Mouse (Mus musculus) liver, embryonic 15.5 days (tissue): ENCODE results near the gene Tedc1. TPM values are rescaled to one million over a fixed set of nuclear protein-coding genes. Genes with fewer than 3 reads are reported as not detected.

Experiments
- ATAC-seq: fragments of 200-750 bp; cut with Nextera tagmentation; 2 replicates; pipeline ENCODE4 v1.8.0; 2017; ENCODE audit warnings: moderate number of reproducible peaks, mild to moderate bottlenecking, moderate library complexity; ENCODE audit not compliant: insufficient read depth
- H3K27ac ChIP-seq: fragments of 300-500 bp; sonication (generic); replicated peaks from 2 replicates; pipeline ENCODE4 v1.5.1; 2015; ENCODE audit warnings: mild to moderate bottlenecking, inconsistent platforms
- H3K27me3 ChIP-seq: fragments of 300-500 bp; sonication (generic); 2 replicates; pipeline ENCODE4 v1.6.1; 2015; ENCODE audit warnings: mild to moderate bottlenecking, inconsistent platforms
- H3K36me3 ChIP-seq: fragments of 300-500 bp; sonication (generic); replicated peaks from 2 replicates; pipeline ENCODE4 v1.6.1; 2015; ENCODE audit warnings: moderate library complexity, mild to moderate bottlenecking, inconsistent platforms
- H3K4me1 ChIP-seq: fragments of 300-500 bp; sonication (generic); replicated peaks from 2 replicates; pipeline ENCODE4 v1.6.1; 2015; ENCODE audit warnings: inconsistent platforms
- H3K4me2 ChIP-seq: fragments of 300-500 bp; sonication (generic); 2 replicates; pipeline ENCODE4 v1.6.1; 2015; ENCODE audit warnings: moderate library complexity, mild to moderate bottlenecking, inconsistent platforms
- H3K4me3 ChIP-seq: fragments of 300-500 bp; sonication (generic); replicated peaks from 2 replicates; pipeline ENCODE4 v1.5.1; 2015; ENCODE audit warnings: mild to moderate bottlenecking, inconsistent platforms
- H3K9ac ChIP-seq: fragments of 300-500 bp; sonication (generic); 2 replicates; pipeline ENCODE4 v1.6.1; 2015; ENCODE audit warnings: moderate library complexity, mild to moderate bottlenecking, inconsistent platforms
- H3K9me3 ChIP-seq: fragments of 300-500 bp; sonication (generic); replicated peaks from 2 replicates; pipeline ENCODE4 v1.6.1; 2016; ENCODE audit warnings: inconsistent platforms
- WGBS: fragments of 180-500 bp; shearing (Covaris S2); methylation state at CpG from one replicate; pipeline ENCODE4 v1.1.7; 2015; ENCODE audit warnings: mixed read lengths; ENCODE audit not compliant: insufficient replicate concordance; 5-methylcytosine and 5-hydroxymethylcytosine counted together
- polyA plus RNA-seq: library from polyadenylated mRNA; unstranded; fragments of >200 nt; fragmentation: Nextera tagmentation; extraction: Ambion mirVana; gene quantifications from 2 replicates; pipeline ENCODE4 v1.2.1, GENCODE M21; 2015

Tedc1 gene
- polyA plus RNA-seq: 11.3 and 11.5 TPM in 2 replicates

- Histone ChIP-seq H3K27ac (peak within 1 kb of the TSS; percentile 76), H3K4me2 (peak within 1 kb of the TSS; percentile 95), H3K4me1 (peaks cover 49% of the 10 kb centered on the region), H3K9ac (peak within 1 kb of the TSS; percentile 81), H3K36me3 (0 out of 2 replicates have a peak, but pooled peaks cover 9% of the 10 kb centered on the region), H3K9me3 (no peaks in the 10 kb centered on the region), H3K4me3 (peak within 1 kb of the TSS; percentile 82), H3K27me3 (peaks cover 33% of the 10 kb centered on the region)
- peak; percentile 96 for ATAC-seq
- under 1% methylated on average over 46 of the region's 46 CpGs for WGBS
Observed at GRCm38 (mm10) chr12:113155887-113156539, at the start of gene Tedc1. Gene Tedc1 (plus strand): TSS chr12:113156421.

DNA sequence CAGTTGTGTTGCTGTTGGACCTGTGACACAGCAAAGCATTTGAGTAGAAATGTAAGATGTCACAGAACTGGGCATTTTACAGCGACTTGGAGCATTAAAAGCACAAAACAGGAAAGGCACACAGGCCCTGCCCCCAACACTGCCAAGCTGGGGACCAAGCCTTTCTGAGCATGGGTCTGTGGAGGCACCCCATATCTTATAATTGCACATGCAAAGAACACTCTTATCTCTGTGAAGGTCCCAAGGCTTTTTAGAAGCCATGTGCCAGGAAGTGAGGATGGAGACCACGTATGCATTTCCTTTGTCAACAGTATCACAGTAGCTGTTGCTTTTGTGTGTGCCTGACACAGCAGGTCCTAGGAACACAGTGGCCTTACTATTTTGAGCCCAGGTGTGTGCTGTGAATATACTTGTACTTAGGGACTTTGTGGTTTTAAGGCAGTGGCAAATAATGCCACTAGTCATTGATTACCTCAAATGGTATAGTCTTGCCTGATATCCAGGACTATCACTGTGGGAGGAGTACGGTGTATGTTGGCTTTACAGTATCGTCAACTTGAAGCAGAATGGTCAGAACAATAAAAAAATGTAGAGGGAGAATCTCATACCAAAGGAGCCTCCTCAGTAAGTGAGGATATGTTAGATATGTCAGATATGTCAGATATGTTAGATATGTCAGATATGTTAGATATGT lies 48.6 kb upstream of the Tedc1 start:
- Histone ChIP-seq H3K27ac (peak overlapping the region; percentile 92), H3K9me3 (no peaks in the 10 kb centered on the region), H3K36me3 (no peaks in the 10 kb centered on the region; the same call in 1 of the 2 replicates), H3K4me3 (no peak overlapping the region), H3K4me2 (peak overlapping the region; percentile 57), H3K27me3 (no peaks in the 10 kb centered on the region), H3K9ac (peak overlapping the region; percentile 49), H3K4me1 (peaks cover 84% of the 10 kb centered on the region)
- ATAC-seq: peak; percentile 94
- WGBS: 16% methylated on average over 4 of the region's 4 CpGs

DNA sequence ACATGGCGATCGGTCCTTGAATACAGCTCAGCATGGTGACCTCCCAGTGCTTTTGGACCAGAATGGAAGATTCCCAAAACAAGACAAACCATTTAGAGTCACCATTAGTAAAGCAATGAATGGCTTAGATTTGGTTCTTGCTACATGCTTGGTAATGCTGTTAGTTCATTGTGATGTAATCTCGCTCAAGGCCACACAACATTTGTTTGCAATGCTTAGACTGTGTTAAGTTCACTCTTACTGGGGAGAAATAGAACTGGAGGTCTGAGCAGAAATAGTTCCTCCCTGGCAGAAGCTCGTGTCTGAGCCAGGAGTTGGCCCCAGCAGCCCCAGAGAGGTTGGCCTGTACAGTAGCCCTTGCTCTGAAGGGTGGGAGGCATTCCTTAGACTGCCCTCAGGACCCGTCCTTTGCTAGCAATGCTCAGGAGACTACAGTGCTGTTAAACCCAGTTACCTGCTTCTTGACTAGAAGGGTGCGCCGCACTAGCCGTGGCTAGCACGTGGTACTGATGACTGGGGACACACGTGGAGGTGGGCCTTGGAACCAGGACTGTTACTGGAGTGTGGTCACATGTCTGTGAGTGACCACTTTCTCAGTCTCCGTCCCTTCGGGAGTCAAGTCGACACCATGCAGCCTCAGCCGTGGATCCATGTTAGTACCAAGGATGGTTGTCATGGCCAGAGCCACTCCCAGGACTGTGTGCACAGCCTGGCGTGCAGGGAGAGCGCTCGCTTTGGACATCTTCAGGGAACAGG lies 47.5 kb upstream of the Tedc1 start:
- WGBS: 83% methylated on average over 17 of the region's 17 CpGs
- Histone ChIP-seq H3K27ac (peak overlapping the region; percentile 92), H3K9ac (no peak overlapping the region), H3K27me3 (no peaks in the 10 kb centered on the region), H3K9me3 (no peaks in the 10 kb centered on the region), H3K4me1 (peaks cover 79% of the 10 kb centered on the region), H3K36me3 (peaks cover 11% of the 10 kb centered on the region), H3K4me2 (peak overlapping the region; percentile 57; the same call in 1 of the 2 replicates), H3K4me3 (no peak overlapping the region)
- ATAC-seq: no peak

GRCm38 (mm10) chr12:113109801-113110200 lies 46.4 kb upstream of the Tedc1 start:
- 78% methylated on average over 10 of the region's 10 CpGs for WGBS
- Histone ChIP-seq H3K9ac (no peak overlapping the region), H3K9me3 (no peaks in the 10 kb centered on the region), H3K4me2 (no peak overlapping the region), H3K4me3 (no peak overlapping the region), H3K27ac (no peak overlapping the region), H3K27me3 (no peaks in the 10 kb centered on the region), H3K36me3 (peaks cover 19% of the 10 kb centered on the region), H3K4me1 (peaks cover 68% of the 10 kb centered on the region)
- ATAC-seq: no peak

GRCm38 (mm10) chr12:113114141-113114540 lies 42.1 kb upstream of the Tedc1 start:
- ATAC-seq: no peak
- H3K27ac ChIP-seq: no peak overlapping the region
- H3K27me3 ChIP-seq: no peaks in the 10 kb centered on the region
- 77% methylated on average over 4 of the region's 4 CpGs for WGBS
- H3K9me3 ChIP-seq: no peaks in the 10 kb centered on the region
- peaks cover 28% of the 10 kb centered on the region for H3K4me1 ChIP-seq
- H3K4me3 ChIP-seq: no peak overlapping the region
- H3K9ac ChIP-seq: no peak overlapping the region
- H3K4me2 ChIP-seq: no peak overlapping the region
- H3K36me3 ChIP-seq: peaks cover 54% of the 10 kb centered on the region

- Histone ChIP-seq H3K4me2 (no peak overlapping the region), H3K36me3 (peaks cover 60% of the 10 kb centered on the region), H3K9ac (no peak overlapping the region), H3K27ac (no peak overlapping the region), H3K4me1 (peaks cover 23% of the 10 kb centered on the region), H3K27me3 (no peaks in the 10 kb centered on the region), H3K4me3 (no peak overlapping the region), H3K9me3 (no peaks in the 10 kb centered on the region)
- WGBS: 76% methylated on average over 16 of the region's 16 CpGs
- no peak for ATAC-seq
Observed at GRCm38 (mm10) chr12:113114856-113115538, 41.2 kb upstream of the Tedc1 start.

- ATAC-seq: peak; percentile 38
- no peaks in the 10 kb centered on the region for H3K9me3 ChIP-seq
- WGBS: 81% methylated on average over 20 of the region's 20 CpGs
- H3K9ac ChIP-seq: no peak overlapping the region
- H3K27ac ChIP-seq: no peak overlapping the region
- H3K27me3 ChIP-seq: no peaks in the 10 kb centered on the region
- H3K4me3 ChIP-seq: no peak overlapping the region
- no peak overlapping the region for H3K4me2 ChIP-seq
- peaks cover 88% of the 10 kb centered on the region for H3K36me3 ChIP-seq
- H3K4me1 ChIP-seq: peaks cover 9% of the 10 kb centered on the region; the same call in 1 of the 2 replicates
Observed at GRCm38 (mm10) chr12:113119516-113120410, 36.5 kb upstream of the Tedc1 start.

GRCm38 (mm10) chr12:113124726-113125125 lies 31.5 kb upstream of the Tedc1 start:
- Histone ChIP-seq H3K36me3 (peaks cover 98% of the 10 kb centered on the region), H3K4me2 (no peak overlapping the region), H3K4me3 (no peak overlapping the region), H3K4me1 (peaks cover 4% of the 10 kb centered on the region; the same call in 1 of the 2 replicates), H3K27ac (0 out of 2 replicates have a peak overlapping the region, but pooled peaks have one; percentile 9), H3K9ac (no peak overlapping the region), H3K9me3 (no peaks in the 10 kb centered on the region), H3K27me3 (no peaks in the 10 kb centered on the region)
- ATAC-seq: peak; percentile 21; the same call in 1 of the 2 replicates
- 70% methylated on average over 6 of the region's 6 CpGs for WGBS

DNA sequence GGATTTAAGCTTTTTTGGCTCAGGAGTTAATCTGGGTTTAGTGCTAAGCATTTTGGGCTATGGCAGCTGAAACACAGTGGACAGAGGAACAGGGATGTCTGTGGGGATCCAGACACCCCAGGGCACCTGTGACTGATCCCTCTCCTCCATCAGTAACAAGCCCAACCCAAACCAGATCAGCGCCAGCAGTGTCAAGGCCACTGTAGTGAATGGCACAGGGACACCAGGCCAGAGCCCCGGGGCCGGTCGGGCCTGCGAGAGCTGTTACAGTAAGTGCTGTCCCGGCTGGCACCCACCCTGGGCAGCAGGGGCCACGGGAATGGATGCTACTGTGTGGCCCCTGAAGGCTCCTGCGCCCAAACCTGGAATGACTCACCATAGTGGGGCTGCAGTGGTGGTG lies 25.5 kb upstream of the Tedc1 start:
- peaks cover 5% of the 10 kb centered on the region; the same call in 1 of the 2 replicates for H3K4me1 ChIP-seq
- no peaks in the 10 kb centered on the region for H3K9me3 ChIP-seq
- H3K4me3 ChIP-seq: no peak overlapping the region
- H3K36me3 ChIP-seq: peaks cover 99% of the 10 kb centered on the region
- 91% methylated on average over 8 of the region's 8 CpGs for WGBS
- no peak overlapping the region for H3K9ac ChIP-seq
- ATAC-seq: no peak
- H3K4me2 ChIP-seq: no peak overlapping the region
- no peak overlapping the region for H3K27ac ChIP-seq
- no peaks in the 10 kb centered on the region for H3K27me3 ChIP-seq

GRCm38 (mm10) chr12:113131601-113132000 lies 24.6 kb upstream of the Tedc1 start:
- Histone ChIP-seq H3K27ac (no peak overlapping the region), H3K9ac (no peak overlapping the region), H3K9me3 (no peaks in the 10 kb centered on the region), H3K36me3 (peaks cover 99% of the 10 kb centered on the region), H3K4me3 (no peak overlapping the region), H3K4me1 (peaks cover 5% of the 10 kb centered on the region; the same call in 1 of the 2 replicates), H3K4me2 (no peak overlapping the region), H3K27me3 (no peaks in the 10 kb centered on the region)
- WGBS: 91% methylated on average over 14 of the region's 14 CpGs
- no peak for ATAC-seq
